Mouse (Mus musculus): ENCODE measurements around the gene Gm49405.

Gene Gm49405

GRCm38 (mm10) chr19:3986334-3986733 is 14.1 kb upstream of the Gm49405 start, which contains the start of gene Acy3:
Acy3 (plus strand) TSS chr19:3986570.
- DNase-seq (ENCODE audit: low spot score in 2 of 2) = no peak

GRCm38 (mm10) chr19:3988066-3988465 is 12.4 kb upstream of the Gm49405 start:
- DNase-seq (ENCODE audit: low spot score in 2 of 2) = no peak

- DNase-seq (ENCODE audit: low spot score in 2 of 2) = no peak
Measured at GRCm38 (mm10) chr19:3988750-3989149, 11.7 kb upstream of the Gm49405 start.

GRCm38 (mm10) chr19:3990804-3991203 is 9.6 kb upstream of the Gm49405 start:
- no peak for DNase-seq (ENCODE audit: low spot score in 2 of 2)

- no peak for DNase-seq (ENCODE audit: low spot score in 2 of 2)
Measured at GRCm38 (mm10) chr19:3991562-3991961, 8.9 kb upstream of the Gm49405 start.

GRCm38 (mm10) chr19:3991966-3992365 is 8.5 kb upstream of the Gm49405 start:
- DNase-seq (ENCODE audit: low spot score in 2 of 2) = no peak

- no peak for DNase-seq (ENCODE audit: low spot score in 2 of 2)
Measured at GRCm38 (mm10) chr19:3992416-3992815, 8.0 kb upstream of the Gm49405 start, which contains the start of gene Tbx10. Tbx10 (plus strand) TSS chr19:3992752.

GRCm38 (mm10) chr19:3994932-3995331 is 5.5 kb upstream of the Gm49405 start:
- no peak for DNase-seq (ENCODE audit: low spot score in 2 of 2)

GRCm38 (mm10) chr19:3995505-3995904 is 4.9 kb upstream of the Gm49405 start:
- no peak for DNase-seq (ENCODE audit: low spot score in 2 of 2)

- DNase-seq (ENCODE audit: low spot score in 2 of 2) = no peak
Measured at GRCm38 (mm10) chr19:3996106-3996505, 4.3 kb upstream of the Gm49405 start.

- DNase-seq (ENCODE audit: low spot score in 2 of 2) = no peak
Measured at GRCm38 (mm10) chr19:3996747-3997146, 3.7 kb upstream of the Gm49405 start.

- DNase-seq (ENCODE audit: low spot score in 2 of 2) = no peak
Measured at GRCm38 (mm10) chr19:3997231-3997630, 3.2 kb upstream of the Gm49405 start.

- no peak for DNase-seq (ENCODE audit: low spot score in 2 of 2)
Measured at GRCm38 (mm10) chr19:3998335-3998734, 2.1 kb upstream of the Gm49405 start.

GRCm38 (mm10) chr19:3999121-3999730 is 1.2 kb upstream of the Gm49405 start:
- no peak for DNase-seq (ENCODE audit: low spot score in 2 of 2)

- DNase-seq (ENCODE audit: low spot score in 2 of 2) = no peak
Measured at GRCm38 (mm10) chr19:4000949-4001525, 611 bp downstream of the Gm49405 start.

GRCm38 (mm10) chr19:4001752-4002151 is 1.3 kb downstream of the Gm49405 start:
- no peak for DNase-seq (ENCODE audit: low spot score in 2 of 2)

- no peak for DNase-seq (ENCODE audit: low spot score in 2 of 2)
Measured at GRCm38 (mm10) chr19:4003112-4003511, 2.7 kb downstream of the Gm49405 start, which contains the start of gene Doc2g. Doc2g (plus strand) TSS chr19:4003313.

GRCm38 (mm10) chr19:4003641-4004040 is 3.2 kb downstream of the Gm49405 start:
- no peak for DNase-seq (ENCODE audit: low spot score in 2 of 2)

GRCm38 (mm10) chr19:4004331-4004730 is 3.9 kb downstream of the Gm49405 start:
- DNase-seq (ENCODE audit: low spot score in 2 of 2) = no peak

GRCm38 (mm10) chr19:4005091-4005490 is 4.7 kb downstream of the Gm49405 start:
- DNase-seq (ENCODE audit: low spot score in 2 of 2) = no peak

GRCm38 (mm10) chr19:4005971-4006370 is 5.5 kb downstream of the Gm49405 start:
- no peak for DNase-seq (ENCODE audit: low spot score in 2 of 2)

- DNase-seq (ENCODE audit: low spot score in 2 of 2) = no peak
Measured at GRCm38 (mm10) chr19:4011086-4011485, 10.7 kb downstream of the Gm49405 start.

GRCm38 (mm10) chr19:4012432-4013022 is 12.1 kb downstream of the Gm49405 start, which contains the start of gene Ndufv1:
Ndufv1 (minus strand) TSS chr19:4012806.
- peak; percentile 90 to 96 for DNase-seq (ENCODE audit: low spot score in 2 of 2)
